Mouse (Mus musculus) cerebellum, adult 8-10 months (tissue): ENCODE results near the gene Kcna10.
A peak's percentile ranks its signal among the peaks of the same experiment; 100 is the strongest.

Source experiments
- DNase-seq: peaks from one replicate; pipeline ENCODE4 v3.0.0; 2022

Gene Kcna10

GRCm38 (mm10) chr3:107204413-107204812, 21.6 kb downstream of the Kcna10 start:
- no peak for DNase-seq

GRCm38 (mm10) chr3:107205170-107205569, 22.3 kb downstream of the Kcna10 start:
- no peak for DNase-seq

GRCm38 (mm10) chr3:107205994-107206393, 23.1 kb downstream of the Kcna10 start:
- peak; percentile 72 for DNase-seq

- DNase-seq: no peak
Observed at GRCm38 (mm10) chr3:107206490-107207150, 23.8 kb downstream of the Kcna10 start.

GRCm38 (mm10) chr3:107207625-107208253, 24.9 kb downstream of the Kcna10 start:
- DNase-seq: no peak

- no peak for DNase-seq
Observed at GRCm38 (mm10) chr3:107214606-107215005, 31.8 kb downstream of the Kcna10 start.

GRCm38 (mm10) chr3:107216400-107217100, 33.7 kb downstream of the Kcna10 start:
- no peak for DNase-seq

- no peak for DNase-seq
Observed at GRCm38 (mm10) chr3:107217101-107217480, 34.2 kb downstream of the Kcna10 start.

GRCm38 (mm10) chr3:107218572-107218971, 35.7 kb downstream of the Kcna10 start:
- DNase-seq: no peak

- DNase-seq: no peak
Observed at GRCm38 (mm10) chr3:107221608-107222007, 38.8 kb downstream of the Kcna10 start, which contains the start of gene Cym. Gene Cym, minus strand, starts transcription at chr3:107221732.

GRCm38 (mm10) chr3:107223230-107223629, 40.4 kb downstream of the Kcna10 start:
- DNase-seq: no peak

- no peak for DNase-seq
Observed at GRCm38 (mm10) chr3:107225820-107226219, 43.0 kb downstream of the Kcna10 start.

- no peak for DNase-seq
Observed at GRCm38 (mm10) chr3:107229221-107229620, 46.4 kb downstream of the Kcna10 start.

- DNase-seq: no peak
Observed at GRCm38 (mm10) chr3:107229822-107230221, 47.0 kb downstream of the Kcna10 start.

GRCm38 (mm10) chr3:107230527-107230926, 47.7 kb downstream of the Kcna10 start, which contains the start of gene A630076J17Rik:
Gene A630076J17Rik, plus strand, starts transcription at chr3:107230614.
- no peak for DNase-seq

GRCm38 (mm10) chr3:107231202-107231601, 48.3 kb downstream of the Kcna10 start:
- no peak for DNase-seq

GRCm38 (mm10) chr3:107233351-107233813, 50.5 kb downstream of the Kcna10 start:
- peak; percentile 75 for DNase-seq

- DNase-seq: no peak
Observed at GRCm38 (mm10) chr3:107233945-107234344, 51.1 kb downstream of the Kcna10 start.

- no peak for DNase-seq
Observed at GRCm38 (mm10) chr3:107238051-107238450, 55.2 kb downstream of the Kcna10 start.

GRCm38 (mm10) chr3:107238471-107238980, 55.7 kb downstream of the Kcna10 start:
- DNase-seq: no peak

GRCm38 (mm10) chr3:107239607-107240006, 56.8 kb downstream of the Kcna10 start, which contains the start of gene Prok1:
Gene Prok1, minus strand, starts transcription at chr3:107239707.
- no peak for DNase-seq

GRCm38 (mm10) chr3:107241389-107242094, 58.7 kb downstream of the Kcna10 start:
- no peak for DNase-seq
